Mouse (Mus musculus) liver, adult 2 months (tissue): ENCODE measurements around the gene Pard6b.

ENCODE experiments used
- CTCF ChIP-seq: fragments of 200-500 bp; IDR thresholded peaks from 2 replicates; pipeline ENCODE4 v1.5.1; 2011; ENCODE audit warnings: low read depth, low read length, control low read depth
- POLR2A ChIP-seq: fragments of 200-500 bp; IDR thresholded peaks from 2 replicates; pipeline ENCODE4 v1.6.1; 2011; ENCODE audit warnings: low read length, control low read depth; ENCODE audit not compliant: insufficient read depth; ENCODE audit errors: extremely low read depth

- TF ChIP-seq CTCF: no peak
- no peak for TF ChIP-seq POLR2A
Measured at GRCm38 (mm10) chr2:168037063-168037462, 43.7 kb upstream of the Pard6b start.
